Mouse (Mus musculus): Measurements from ENCODE around the gene Sephs1.

DNA sequence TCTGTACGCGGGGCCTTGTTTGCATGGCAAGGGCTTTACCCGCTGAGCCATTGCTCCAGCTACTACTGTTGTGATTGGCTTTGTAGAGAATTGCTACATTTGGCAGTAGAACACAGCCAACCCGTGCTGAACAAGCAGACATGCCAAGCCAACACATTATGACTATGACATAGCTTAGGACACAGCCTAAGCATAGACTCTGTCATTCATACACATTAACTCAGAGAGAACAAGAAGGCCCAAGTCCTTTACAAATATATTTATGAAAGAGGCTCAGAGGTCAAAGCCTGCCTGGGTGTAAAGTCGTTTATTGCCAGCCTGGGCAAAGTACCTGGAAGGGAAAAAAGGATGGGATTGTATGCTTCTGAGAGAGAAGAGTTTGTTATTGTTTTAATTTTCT, 21.0 kb downstream of the Sephs1 start:
- no peak for TF ChIP-seq CTCF (IDR thresholded peaks at IDR 0.05)
- TF ChIP-seq EP300 (IDR thresholded peaks at IDR 0.05): no peak
